Mouse (Mus musculus): Measurements from ENCODE around the gene Usf1. TPM values are rescaled to one million over a fixed set of nuclear protein-coding genes. Genes with fewer than 3 reads are reported as not detected.

Usf1 gene
- polyA plus RNA-seq, 1 experiment from 2014 or later: 205 TPM

DNA sequence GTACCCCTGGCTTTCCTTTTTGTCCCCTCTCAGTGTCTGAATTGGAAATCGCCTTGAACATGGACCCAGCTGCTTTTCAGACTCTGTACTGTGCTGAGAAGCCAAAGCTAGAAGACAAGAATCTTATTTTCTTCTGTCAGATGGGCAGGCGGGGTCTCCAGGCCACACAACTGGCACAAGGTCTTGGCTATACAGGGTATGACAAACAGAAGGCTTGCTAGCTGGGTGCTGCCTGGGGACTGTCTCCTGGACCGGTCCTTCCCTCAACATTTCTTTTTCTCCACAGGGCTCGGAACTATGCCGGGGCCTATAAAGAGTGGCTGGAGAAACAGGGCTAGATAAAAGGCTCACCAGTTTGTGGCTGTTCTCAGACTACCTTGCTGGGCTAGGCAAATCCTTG, 8.8 kb downstream of the Usf1 start:
- WGBS: 53% methylated on average over 5 of the region's 5 CpGs
- Histone ChIP-seq H3K4me2 (no peak overlapping the region), H3K4me3 (no peak overlapping the region), H3K4me1 (0 out of 2 replicates have a peak, but pooled peaks cover 2% of the 10 kb centered on the region), H3K9ac (no peak overlapping the region), H3K36me3 (replicated peaks) (peaks cover 42% of the 10 kb centered on the region), H3K27me3 (replicated peaks) (no peaks in the 10 kb centered on the region), H3K9me3 (no peaks in the 10 kb centered on the region), H3K27ac (peak overlapping the region; percentile 10; the same call in 1 of the 2 replicates)
- peak; percentile 41 for ATAC-seq (replicated peaks)

DNA sequence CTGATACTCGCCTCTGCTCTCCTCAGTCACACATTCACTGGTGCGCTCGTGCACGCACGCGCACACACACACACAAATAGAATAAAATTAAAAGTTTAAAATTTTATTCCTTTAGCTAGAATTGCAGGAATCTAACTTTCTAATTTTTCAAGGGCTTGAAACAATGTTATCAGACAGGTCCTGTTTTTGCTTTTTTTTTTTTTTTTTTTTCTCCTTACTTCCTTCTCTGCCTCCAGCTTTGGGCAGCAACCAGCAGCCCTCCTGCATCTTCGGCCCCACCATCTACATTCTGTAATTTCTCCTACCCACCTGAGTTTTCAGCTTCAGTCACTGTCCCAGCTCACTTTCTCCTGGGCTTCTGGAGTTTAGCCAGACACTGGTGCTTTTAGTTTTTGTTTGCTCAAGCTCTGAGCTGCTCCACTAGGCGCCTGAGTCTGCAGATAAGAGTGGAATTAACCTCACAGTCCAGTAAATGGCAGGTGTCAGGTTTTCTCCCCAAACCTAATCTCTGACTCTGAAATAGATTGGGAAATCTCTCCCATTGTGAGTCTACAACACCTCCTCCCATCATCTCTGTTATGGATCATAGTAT, 11.5 kb downstream of the Usf1 start:
- H3K27me3 ChIP-seq (replicated peaks): no peaks in the 10 kb centered on the region
- peaks cover 21% of the 10 kb centered on the region for H3K36me3 ChIP-seq (replicated peaks)
- H3K4me2 ChIP-seq: no peak overlapping the region
- H3K4me3 ChIP-seq: no peak overlapping the region
- WGBS: 88% methylated on average over 8 of the region's 8 CpGs
- no peak overlapping the region for H3K9ac ChIP-seq
- no peak for ATAC-seq (replicated peaks)
- no peak overlapping the region for H3K27ac ChIP-seq
- 0 out of 2 replicates have a peak, but pooled peaks cover 2% of the 10 kb centered on the region for H3K4me1 ChIP-seq
- H3K9me3 ChIP-seq: no peaks in the 10 kb centered on the region

- no peak overlapping the region for H3K4me3 ChIP-seq
- no peaks in the 10 kb centered on the region for H3K27me3 ChIP-seq (replicated peaks)
- H3K27ac ChIP-seq: no peak overlapping the region
- 83% methylated on average over 5 of the region's 5 CpGs for WGBS
- H3K36me3 ChIP-seq (replicated peaks): 0 out of 2 replicates have a peak, but pooled peaks cover 2% of the 10 kb centered on the region
- no peak overlapping the region for H3K9ac ChIP-seq
- ATAC-seq (replicated peaks): no peak
- no peak overlapping the region for H3K4me2 ChIP-seq
- no peaks in the 10 kb centered on the region for H3K9me3 ChIP-seq
- H3K4me1 ChIP-seq: no peaks in the 10 kb centered on the region
These were observed 13.5 kb downstream of the Usf1 start for GRCm38 (mm10) chr1:171424638-171425037.

DNA sequence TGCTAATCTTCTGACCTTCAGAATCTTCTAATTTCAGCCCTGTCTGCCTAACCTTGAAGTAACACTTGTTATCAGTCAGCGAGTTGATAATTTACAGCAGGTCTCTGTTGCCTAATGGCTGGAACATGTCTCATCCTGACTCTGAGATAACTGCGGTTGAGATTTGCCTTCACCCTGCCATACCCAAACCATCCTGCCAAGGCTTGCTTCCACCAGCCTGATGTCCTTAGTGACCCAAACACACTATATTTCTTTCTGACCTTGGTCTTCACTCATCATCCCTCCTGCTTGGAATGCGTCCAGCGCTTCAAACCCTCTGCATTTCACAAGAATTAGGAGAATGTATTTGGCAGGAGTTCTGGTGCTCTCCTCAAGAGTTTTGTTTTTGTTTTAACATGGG, 14.0 kb downstream of the Usf1 start:
- ATAC-seq (replicated peaks): no peak
- Histone ChIP-seq H3K4me2 (no peak overlapping the region), H3K36me3 (replicated peaks) (no peaks in the 10 kb centered on the region), H3K4me3 (no peak overlapping the region), H3K27ac (no peak overlapping the region), H3K9me3 (no peaks in the 10 kb centered on the region), H3K9ac (no peak overlapping the region), H3K27me3 (replicated peaks) (no peaks in the 10 kb centered on the region), H3K4me1 (no peaks in the 10 kb centered on the region)
- WGBS: 87% methylated on average over 4 of the region's 4 CpGs

- H3K9ac ChIP-seq: no peak overlapping the region
- 81% methylated on average over 5 of the region's 5 CpGs for WGBS
- H3K36me3 ChIP-seq (replicated peaks): no peaks in the 10 kb centered on the region
- no peaks in the 10 kb centered on the region for H3K9me3 ChIP-seq
- no peak overlapping the region for H3K4me2 ChIP-seq
- peaks cover 2% of the 10 kb centered on the region for H3K4me1 ChIP-seq
- H3K4me3 ChIP-seq: no peak overlapping the region
- peaks cover 10% of the 10 kb centered on the region for H3K27me3 ChIP-seq (replicated peaks)
- no peak overlapping the region for H3K27ac ChIP-seq
- ATAC-seq (replicated peaks): no peak
These were observed 21.0 kb downstream of the Usf1 start for GRCm38 (mm10) chr1:171432158-171432557.

DNA sequence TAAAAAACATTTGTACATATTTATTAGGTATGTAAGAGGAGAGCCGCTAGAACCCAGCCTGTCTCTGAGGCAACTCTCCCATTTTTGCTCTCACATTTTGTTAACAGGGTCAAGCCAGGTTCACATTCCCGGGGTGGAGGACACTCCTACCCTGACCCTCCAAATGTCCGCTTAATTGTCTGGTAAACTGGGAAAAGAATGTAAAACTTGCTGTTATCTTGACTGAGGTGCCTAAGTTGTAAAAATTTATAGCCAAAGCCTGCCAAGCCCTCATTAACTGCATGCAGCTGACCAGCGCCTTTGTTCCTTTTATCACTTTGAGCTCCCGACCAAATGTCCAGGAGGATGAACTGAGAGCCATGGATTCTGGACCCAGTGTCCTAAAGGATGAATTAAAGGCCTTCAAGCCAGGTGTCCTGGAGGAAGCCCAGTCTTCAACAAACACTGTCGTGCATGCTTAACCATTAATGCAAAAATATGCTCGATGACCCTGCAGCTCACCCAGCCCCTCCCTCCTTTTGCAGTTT, 24.2 kb downstream of the Usf1 start:
- Histone ChIP-seq H3K9ac (no peak overlapping the region), H3K4me1 (peaks cover 9% of the 10 kb centered on the region), H3K9me3 (no peaks in the 10 kb centered on the region), H3K4me2 (no peak overlapping the region), H3K27me3 (replicated peaks) (peaks cover 38% of the 10 kb centered on the region), H3K4me3 (no peak overlapping the region), H3K27ac (no peak overlapping the region), H3K36me3 (replicated peaks) (no peaks in the 10 kb centered on the region)
- no peak for ATAC-seq (replicated peaks)
- WGBS: 70% methylated on average over 7 of the region's 7 CpGs

GRCm38 (mm10) chr1:171435974-171436373, 24.9 kb downstream of the Usf1 start:
- H3K9ac ChIP-seq: no peak overlapping the region
- H3K4me1 ChIP-seq: peaks cover 9% of the 10 kb centered on the region
- H3K27ac ChIP-seq: no peak overlapping the region
- no peaks in the 10 kb centered on the region for H3K36me3 ChIP-seq (replicated peaks)
- no peak overlapping the region for H3K4me3 ChIP-seq
- H3K27me3 ChIP-seq (replicated peaks): peaks cover 38% of the 10 kb centered on the region
- no peaks in the 10 kb centered on the region for H3K9me3 ChIP-seq
- ATAC-seq (replicated peaks): no peak
- 76% methylated on average over 1 of the region's 1 CpGs for WGBS
- H3K4me2 ChIP-seq: no peak overlapping the region

DNA sequence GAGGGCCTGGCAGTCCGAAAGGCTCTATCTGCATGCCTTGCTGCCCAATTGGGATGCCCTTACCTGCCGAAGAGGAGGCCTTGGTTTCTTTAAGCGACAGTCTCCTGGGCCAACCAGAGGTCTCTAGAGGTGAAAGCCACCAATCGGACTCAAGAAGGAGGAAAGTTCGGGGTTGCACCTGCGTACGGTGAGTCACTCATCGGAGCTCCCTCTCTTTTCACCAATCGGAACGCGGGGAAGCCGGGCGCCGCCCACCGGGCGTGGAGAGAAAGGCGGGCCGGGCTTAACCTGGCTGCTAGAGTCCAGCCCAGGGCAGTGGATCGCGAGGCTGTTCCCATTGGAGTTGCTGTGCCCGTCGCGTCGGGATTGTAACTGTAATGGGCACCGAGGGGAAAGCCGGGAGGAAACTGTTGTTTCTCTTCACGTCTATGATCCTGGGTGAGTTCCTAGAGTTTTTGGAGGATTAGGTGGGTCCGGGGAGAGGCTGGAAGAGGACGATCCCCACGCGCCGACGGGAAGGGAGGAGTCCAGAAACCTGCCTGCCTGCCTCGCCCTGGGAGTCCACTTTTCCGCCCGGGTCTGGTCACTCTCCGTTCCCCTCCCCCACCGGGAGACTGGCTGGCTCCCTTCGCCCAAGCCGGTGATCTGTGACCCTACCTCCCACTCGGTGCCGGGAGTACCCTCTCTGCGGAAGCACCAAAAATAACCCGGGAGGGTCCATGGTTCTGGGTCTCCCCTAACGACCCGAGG, 26.3 kb downstream of the Usf1 start, which contains the start of gene F11r:
Gene F11r (plus strand): TSS at position 272 of the 750 bp plus-strand sequence.
- Histone ChIP-seq H3K36me3 (replicated peaks) (no peaks in the 10 kb centered on the region), H3K4me1 (peaks cover 9% of the 10 kb centered on the region), H3K9ac (0 out of 2 replicates have a peak within 1 kb of the TSS, but pooled peaks have one; percentile 8), H3K27ac (no peak within 1 kb of the TSS), H3K4me3 (peak within 1 kb of the TSS; percentile 37), H3K9me3 (no peaks in the 10 kb centered on the region), H3K27me3 (replicated peaks) (peaks cover 38% of the 10 kb centered on the region), H3K4me2 (peak within 1 kb of the TSS; percentile 53)
- WGBS: 1% methylated on average over 44 of the region's 46 CpGs
- ATAC-seq (replicated peaks): peak; percentile 78

DNA sequence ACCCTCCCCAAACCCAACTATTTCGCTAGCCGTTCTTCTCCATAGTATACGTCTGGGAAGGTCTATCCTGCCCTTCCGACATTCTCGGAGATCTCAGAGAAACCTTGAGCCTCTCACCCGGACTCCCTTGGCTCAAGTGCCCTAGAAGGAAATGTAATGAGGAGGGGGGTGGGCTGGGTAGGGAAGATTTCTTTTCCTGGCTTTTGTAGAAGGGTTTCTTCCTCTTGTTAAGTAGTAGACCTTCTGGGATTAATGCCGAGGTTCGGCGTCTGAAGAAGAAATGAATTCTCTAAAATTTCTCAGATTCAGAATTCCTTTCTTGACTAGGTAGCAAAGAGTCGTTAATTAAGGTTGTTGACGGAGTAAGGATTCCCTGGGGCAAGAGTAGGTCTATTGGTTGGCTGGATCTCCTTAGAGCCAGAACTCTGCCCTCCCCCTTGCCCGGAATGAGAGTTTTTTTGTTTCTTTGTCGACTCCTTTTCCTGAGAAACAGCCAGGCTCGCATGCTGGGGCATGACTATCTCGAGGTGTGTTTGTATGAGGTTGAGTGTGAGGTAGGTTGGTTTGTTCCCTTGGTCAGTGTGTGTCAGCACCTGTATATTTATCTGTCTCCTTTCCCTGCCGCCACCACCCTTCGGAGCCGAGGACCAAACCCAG, 27.0 kb downstream of the Usf1 start:
- 6% methylated on average over 18 of the region's 18 CpGs for WGBS
- peaks cover 38% of the 10 kb centered on the region for H3K27me3 ChIP-seq (replicated peaks)
- H3K36me3 ChIP-seq (replicated peaks): no peaks in the 10 kb centered on the region
- peak overlapping the region; percentile 53 for H3K4me2 ChIP-seq
- H3K9me3 ChIP-seq: no peaks in the 10 kb centered on the region
- 0 out of 2 replicates have a peak overlapping the region, but pooled peaks have one; percentile 8 for H3K9ac ChIP-seq
- no peak; the same call in 1 of the 2 replicates for ATAC-seq (replicated peaks)
- H3K27ac ChIP-seq: no peak overlapping the region
- H3K4me3 ChIP-seq: peak overlapping the region; percentile 37
- H3K4me1 ChIP-seq: peaks cover 9% of the 10 kb centered on the region

GRCm38 (mm10) chr1:171439072-171439471, 28.0 kb downstream of the Usf1 start:
- Histone ChIP-seq H3K36me3 (replicated peaks) (no peaks in the 10 kb centered on the region), H3K27ac (no peak overlapping the region), H3K9me3 (0 out of 2 replicates have a peak, but pooled peaks cover 3% of the 10 kb centered on the region), H3K9ac (no peak overlapping the region), H3K4me3 (no peak overlapping the region), H3K4me2 (no peak overlapping the region), H3K27me3 (replicated peaks) (peaks cover 38% of the 10 kb centered on the region), H3K4me1 (peaks cover 9% of the 10 kb centered on the region)
- ATAC-seq (replicated peaks): no peak
- WGBS: 58% methylated on average over 8 of the region's 8 CpGs

DNA sequence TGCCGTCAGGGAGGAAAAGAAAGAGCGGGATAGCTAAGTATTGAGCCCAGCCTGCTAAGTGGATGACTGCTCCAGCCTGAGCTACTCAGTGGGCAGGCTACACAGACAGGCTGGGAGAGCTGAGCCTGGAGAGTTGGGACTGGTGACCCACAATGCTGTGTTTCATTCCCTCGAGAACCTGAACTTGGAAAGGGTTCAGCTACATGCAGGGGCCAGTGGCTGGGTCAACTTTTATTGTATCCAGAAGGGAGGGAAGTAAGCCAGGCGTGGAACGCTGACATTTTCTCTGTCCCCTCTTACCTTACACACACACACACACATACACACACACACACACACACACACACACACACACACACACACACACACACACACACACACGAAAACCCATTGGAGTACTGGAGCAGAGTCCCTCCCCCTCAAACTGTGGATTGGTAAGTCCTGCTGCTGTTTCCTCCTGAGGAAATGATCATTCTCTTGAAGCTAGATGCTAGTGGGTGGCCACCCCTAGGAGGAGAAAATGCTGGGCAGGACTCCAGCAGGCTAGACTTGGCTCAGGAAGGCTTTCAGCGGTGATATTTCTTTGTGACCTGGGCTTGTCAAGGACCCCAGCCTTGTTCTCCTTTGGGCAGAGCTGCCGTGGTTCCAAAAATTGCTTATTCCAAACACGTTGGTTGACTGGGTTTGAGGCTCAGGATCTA, 29.1 kb downstream of the Usf1 start:
- Histone ChIP-seq H3K9me3 (0 out of 2 replicates have a peak, but pooled peaks cover 3% of the 10 kb centered on the region), H3K4me1 (peaks cover 9% of the 10 kb centered on the region), H3K4me2 (no peak overlapping the region), H3K4me3 (no peak overlapping the region), H3K36me3 (replicated peaks) (no peaks in the 10 kb centered on the region), H3K27me3 (replicated peaks) (peaks cover 38% of the 10 kb centered on the region), H3K27ac (0 out of 2 replicates have a peak overlapping the region, but pooled peaks have one; percentile 11), H3K9ac (no peak overlapping the region)
- 56% methylated on average over 9 of the region's 9 CpGs for WGBS
- no peak for ATAC-seq (replicated peaks)

Data from midbrain, embryonic 15.5 days (tissue).